Mouse (Mus musculus): Measurements from ENCODE around the gene Tmem107. TPM values are rescaled to one million over a fixed set of nuclear protein-coding genes. Genes with fewer than 3 reads are reported as not detected.

The Tmem107 gene
- polyA plus RNA-seq, 1 experiment = 7.0 TPM

DNA sequence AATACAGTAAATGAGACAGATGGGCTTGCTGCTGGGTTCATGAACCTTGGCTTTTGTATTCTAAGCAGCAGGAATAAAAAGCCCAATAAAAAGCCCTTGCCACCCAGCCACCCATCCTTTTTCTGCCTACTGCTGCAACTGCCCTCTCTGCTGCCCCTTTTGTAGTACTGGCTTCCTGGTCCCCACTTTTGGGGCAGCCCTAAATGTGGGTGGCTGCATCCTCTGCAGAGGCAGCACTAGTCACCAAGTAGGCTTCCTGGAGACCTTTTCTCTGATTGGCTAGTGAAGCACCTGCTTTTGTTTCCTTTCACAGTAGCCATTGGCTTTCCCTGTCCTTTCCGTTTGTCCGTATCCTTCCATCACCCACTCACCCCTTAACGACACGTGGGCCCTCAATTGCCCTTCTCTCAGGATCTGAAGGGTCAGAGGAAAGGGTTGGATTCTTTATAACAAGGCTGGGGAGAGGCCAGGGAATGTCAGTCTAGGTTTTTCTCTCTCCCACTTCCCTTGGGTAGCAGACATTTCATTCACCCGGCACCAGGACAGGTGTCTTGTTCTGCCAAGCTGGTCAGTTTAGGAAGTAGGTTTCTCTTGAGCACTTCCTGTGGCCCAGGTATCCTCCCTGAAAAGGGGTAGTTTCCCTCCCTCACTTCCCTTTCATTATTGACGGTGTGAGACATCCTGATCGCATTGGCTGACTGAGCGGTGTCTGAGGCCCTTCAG, 27.6 kb downstream of the Tmem107 start:
- Histone ChIP-seq H3K4me3 (ENCODE audit: extremely low read depth, insufficient read depth, insufficient read length) (peak overlapping the region; percentile 62; the same call in 1 of the 2 replicates), H3K36me3 (ENCODE audit: control insufficient read depth, insufficient read depth, low read length) (peaks cover 23% of the 10 kb centered on the region), H3K4me1 (ENCODE audit: control insufficient read depth, insufficient read depth, insufficient read length) (peaks cover 25% of the 10 kb centered on the region), H3K27ac (ENCODE audit: insufficient read depth, low read length) (peak overlapping the region; percentile 90), H3K27me3 (ENCODE audit: control insufficient read depth, insufficient read depth, low read length) (no peaks in the 10 kb centered on the region)
- TF ChIP-seq CTCF (IDR thresholded peaks at IDR 0.05; ENCODE audit: extremely low read depth, insufficient read depth, insufficient read length, insufficient replicate concordance) = no peak
- no peak for TF ChIP-seq POLR2A (IDR thresholded peaks at IDR 0.05; ENCODE audit: low read depth, low read length)
- WGBS = 14% methylated on average over 8 of the region's 8 CpGs
- no peak for DNase-seq (ENCODE audit: low read depth in 1 of 2, low spot score in 2 of 2)

DNA sequence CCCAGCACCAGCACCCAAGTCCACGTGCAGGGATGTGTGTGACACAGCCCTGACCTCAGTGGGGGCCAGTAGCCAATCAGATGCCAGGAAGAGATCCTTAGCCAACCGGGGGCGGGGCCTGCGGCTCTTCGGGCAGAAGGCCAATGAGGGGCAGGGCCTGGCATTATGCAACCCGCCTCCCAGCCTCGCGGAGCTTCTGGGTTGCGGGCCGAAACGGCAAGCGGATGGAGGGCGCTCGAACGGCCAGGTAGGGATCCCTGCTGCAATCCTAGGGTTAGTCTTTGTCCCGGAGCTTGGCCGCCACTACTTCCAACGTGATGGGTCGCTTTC, 28.1 kb downstream of the Tmem107 start:
- H3K36me3 ChIP-seq (ENCODE audit: control insufficient read depth, insufficient read depth, low read length) = peaks cover 29% of the 10 kb centered on the region
- peak; percentile 92 to 95 for DNase-seq (ENCODE audit: low read depth in 1 of 2, low spot score in 2 of 2)
- H3K27me3 ChIP-seq (ENCODE audit: control insufficient read depth, insufficient read depth, low read length) = no peaks in the 10 kb centered on the region
- H3K27ac ChIP-seq (ENCODE audit: insufficient read depth, low read length) = peak overlapping the region; percentile 90
- peak overlapping the region; percentile 62 for H3K4me3 ChIP-seq (ENCODE audit: extremely low read depth, insufficient read depth, insufficient read length)
- TF ChIP-seq POLR2A (IDR thresholded peaks at IDR 0.05; ENCODE audit: low read depth, low read length) = peak; percentile 25
- TF ChIP-seq CTCF (IDR thresholded peaks at IDR 0.05; ENCODE audit: extremely low read depth, insufficient read depth, insufficient read length, insufficient replicate concordance) = no peak
- H3K4me1 ChIP-seq (ENCODE audit: control insufficient read depth, insufficient read depth, insufficient read length) = peaks cover 25% of the 10 kb centered on the region
- 0% methylated on average over 19 of the region's 19 CpGs for WGBS

DNA sequence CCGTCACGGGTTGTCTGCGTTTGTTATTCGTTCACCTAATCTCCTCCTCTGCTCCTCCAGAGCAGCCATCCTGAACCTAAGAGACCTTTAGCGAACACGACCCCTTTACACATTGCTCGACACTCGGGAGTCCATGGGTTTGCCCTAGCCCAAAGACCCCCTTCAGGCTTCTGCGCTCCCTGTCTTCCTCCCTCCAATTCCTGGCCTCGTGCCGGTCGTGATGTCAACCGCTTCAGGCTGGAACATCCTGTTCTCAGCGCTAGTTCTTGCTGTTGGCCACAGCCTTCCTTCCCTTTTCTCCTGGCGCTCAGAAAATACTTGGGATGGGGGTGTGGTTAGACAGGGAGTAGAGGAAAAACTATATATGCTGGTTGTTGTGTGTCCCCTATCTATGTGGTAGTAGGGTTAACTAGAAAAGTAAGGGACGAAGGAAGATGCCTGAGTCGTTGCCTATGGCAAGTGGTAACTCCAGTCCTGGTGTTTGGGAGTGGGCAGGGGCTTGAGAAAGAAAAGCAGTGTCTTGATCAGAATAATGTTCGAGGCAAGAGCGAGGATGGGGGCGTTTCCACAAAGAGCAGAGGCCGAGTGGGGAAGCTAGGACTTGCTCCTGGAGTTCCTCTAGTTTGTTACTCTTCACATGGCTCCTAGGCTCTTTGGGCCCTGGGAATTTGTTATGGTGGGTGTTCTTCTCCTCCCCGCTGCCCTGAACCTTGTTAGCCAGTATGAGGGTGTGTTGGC, 28.7 kb downstream of the Tmem107 start:
- peak overlapping the region; percentile 90 for H3K27ac ChIP-seq (ENCODE audit: insufficient read depth, low read length)
- WGBS = 2% methylated on average over 22 of the region's 22 CpGs
- TF ChIP-seq POLR2A (IDR thresholded peaks at IDR 0.05; ENCODE audit: low read depth, low read length) = no peak
- TF ChIP-seq CTCF (IDR thresholded peaks at IDR 0.05; ENCODE audit: extremely low read depth, insufficient read depth, insufficient read length, insufficient replicate concordance) = no peak
- no peak for DNase-seq (ENCODE audit: low read depth in 1 of 2, low spot score in 2 of 2)
- peaks cover 34% of the 10 kb centered on the region for H3K36me3 ChIP-seq (ENCODE audit: control insufficient read depth, insufficient read depth, low read length)
- H3K4me1 ChIP-seq (ENCODE audit: control insufficient read depth, insufficient read depth, insufficient read length) = peaks cover 25% of the 10 kb centered on the region
- H3K4me3 ChIP-seq (ENCODE audit: extremely low read depth, insufficient read depth, insufficient read length) = peak overlapping the region; percentile 62
- H3K27me3 ChIP-seq (ENCODE audit: control insufficient read depth, insufficient read depth, low read length) = no peaks in the 10 kb centered on the region

- peak overlapping the region; percentile 90 for H3K27ac ChIP-seq (ENCODE audit: insufficient read depth, low read length)
- peaks cover 25% of the 10 kb centered on the region for H3K4me1 ChIP-seq (ENCODE audit: control insufficient read depth, insufficient read depth, insufficient read length)
- peaks cover 38% of the 10 kb centered on the region for H3K36me3 ChIP-seq (ENCODE audit: control insufficient read depth, insufficient read depth, low read length)
- H3K27me3 ChIP-seq (ENCODE audit: control insufficient read depth, insufficient read depth, low read length) = no peaks in the 10 kb centered on the region
- DNase-seq (ENCODE audit: low read depth in 1 of 2, low spot score in 2 of 2) = peak; percentile 87 to 95
- WGBS = under 1% methylated on average over 23 of the region's 23 CpGs
- TF ChIP-seq POLR2A (IDR thresholded peaks at IDR 0.05; ENCODE audit: low read depth, low read length) = no peak; the same call in 1 of the 2 replicates
- TF ChIP-seq CTCF (IDR thresholded peaks at IDR 0.05; ENCODE audit: extremely low read depth, insufficient read depth, insufficient read length, insufficient replicate concordance) = no peak
- peak overlapping the region; percentile 62 for H3K4me3 ChIP-seq (ENCODE audit: extremely low read depth, insufficient read depth, insufficient read length)
These were observed 29.3 kb downstream of the Tmem107 start for GRCm38 (mm10) chr11:69099915-69100345.

GRCm38 (mm10) chr11:69100639-69101360, 30.2 kb downstream of the Tmem107 start:
- peaks cover 45% of the 10 kb centered on the region for H3K36me3 ChIP-seq (ENCODE audit: control insufficient read depth, insufficient read depth, low read length)
- WGBS = 74% methylated on average over 20 of the region's 20 CpGs
- peaks cover 25% of the 10 kb centered on the region for H3K4me1 ChIP-seq (ENCODE audit: control insufficient read depth, insufficient read depth, insufficient read length)
- DNase-seq (ENCODE audit: low read depth in 1 of 2, low spot score in 2 of 2) = no peak
- TF ChIP-seq POLR2A (IDR thresholded peaks at IDR 0.05; ENCODE audit: low read depth, low read length) (no peak), CTCF (IDR thresholded peaks at IDR 0.05; ENCODE audit: extremely low read depth, insufficient read depth, insufficient read length, insufficient replicate concordance) (no peak)
- no peaks in the 10 kb centered on the region for H3K27me3 ChIP-seq (ENCODE audit: control insufficient read depth, insufficient read depth, low read length)
- H3K4me3 ChIP-seq (ENCODE audit: extremely low read depth, insufficient read depth, insufficient read length) = no peak overlapping the region
- peak overlapping the region; percentile 78 for H3K27ac ChIP-seq (ENCODE audit: insufficient read depth, low read length)

- Histone ChIP-seq H3K27ac (ENCODE audit: insufficient read depth, low read length) (no peak overlapping the region), H3K27me3 (ENCODE audit: control insufficient read depth, insufficient read depth, low read length) (no peaks in the 10 kb centered on the region), H3K4me3 (ENCODE audit: extremely low read depth, insufficient read depth, insufficient read length) (no peak overlapping the region), H3K36me3 (ENCODE audit: control insufficient read depth, insufficient read depth, low read length) (peaks cover 54% of the 10 kb centered on the region), H3K4me1 (ENCODE audit: control insufficient read depth, insufficient read depth, insufficient read length) (peaks cover 22% of the 10 kb centered on the region)
- WGBS = 94% methylated on average over 21 of the region's 21 CpGs
- TF ChIP-seq CTCF (IDR thresholded peaks at IDR 0.05; ENCODE audit: extremely low read depth, insufficient read depth, insufficient read length, insufficient replicate concordance) (no peak), POLR2A (IDR thresholded peaks at IDR 0.05; ENCODE audit: low read depth, low read length) (no peak)
- DNase-seq (ENCODE audit: low read depth in 1 of 2, low spot score in 2 of 2) = no peak
These were observed 31.2 kb downstream of the Tmem107 start for GRCm38 (mm10) chr11:69101604-69102402.

Measured in spleen, adult 2 months (tissue).